Mouse (Mus musculus) inflammation-experienced regulatory T-cells, adult 6 months (primary cell): ENCODE results near the gene Cln5. TPM values are rescaled to one million over a fixed set of nuclear protein-coding genes. Genes with fewer than 3 reads are reported as not detected.

Experiments used
- ATAC-seq: one replicate; pipeline ENCODE4 v1.8.0; 2017
- polyA plus RNA-seq, 3 experiments: library from polyadenylated mRNA; unstranded; fragments of 100-300 nt; shearing (Covaris generic); gene quantifications; one replicate each; pipeline ENCODE4 v1.2.1; 2017

The Cln5 gene
- polyA plus RNA-seq, 3 experiments from 2014 or later: 17.2 to 20.0 (median 17.9) TPM

- no peak for ATAC-seq
Measured at GRCm38 (mm10) chr14:103112606-103113363, 42.8 kb downstream of the Cln5 start.

GRCm38 (mm10) chr14:103114994-103115670 lies 45.1 kb downstream of the Cln5 start:
- ATAC-seq: peak; percentile 48

GRCm38 (mm10) chr14:103125756-103126155 lies 55.7 kb downstream of the Cln5 start:
- ATAC-seq: no peak

Other genes starting within 250 kb of the Cln5 start
- gene Kctd12, start 87.6 kb upstream of the Cln5 start, polyA plus RNA-seq: 1 to 10 TPM in 1 of 3 experiments, under 1 TPM in 2; 0.44 to 1.4 (median 0.91) TPM
- gene Acod1, start 23.2 kb upstream of the Cln5 start, polyA plus RNA-seq: under 1 TPM in 1 of 3 experiments, not detected in 2; 0.49 TPM
- 10 to 100 TPM; 21.5 to 37.7 (median 28.2) TPM for gene Fbxl3, start 29.4 kb downstream of the Cln5 start, polyA plus RNA-seq